Mouse (Mus musculus): ENCODE data around the gene Gm21425. TPM values are rescaled to one million over a fixed set of nuclear protein-coding genes. Genes with fewer than 3 reads are reported as not detected.
"Not testable (repeated sequence)": the region's sequence is repeated elsewhere in the genome, so short reads cannot be mapped to it uniquely, and the experiment has no call there.

Gene Gm21425
- not detected in 2 replicates for polyA plus RNA-seq (2012; rRNA removed)

DNA sequence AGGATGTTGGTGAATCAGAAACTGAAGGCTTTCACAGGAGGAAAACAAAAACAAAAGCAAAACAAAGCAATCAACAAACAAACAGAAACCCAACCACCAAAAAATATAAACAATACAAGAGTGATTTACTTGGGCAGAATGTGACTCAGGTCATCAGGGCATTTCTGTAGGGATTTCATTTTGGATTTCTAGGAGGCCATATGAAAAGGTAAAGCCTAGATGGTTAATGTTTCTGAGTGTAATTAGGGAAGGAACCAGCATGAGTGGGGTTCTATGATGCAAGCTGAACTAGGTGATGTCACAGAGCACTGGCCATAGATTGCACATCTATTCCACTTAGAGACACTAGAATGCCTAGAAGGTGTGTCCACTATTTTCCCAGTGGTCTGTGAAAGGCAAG lies at the start of gene Gm21425:
Gm21425 (plus strand) TSS at position 301 of the 400 bp plus-strand sequence.
- DNase-seq (ENCODE audit: low read depth) = not testable (repeated sequence)

DNA sequence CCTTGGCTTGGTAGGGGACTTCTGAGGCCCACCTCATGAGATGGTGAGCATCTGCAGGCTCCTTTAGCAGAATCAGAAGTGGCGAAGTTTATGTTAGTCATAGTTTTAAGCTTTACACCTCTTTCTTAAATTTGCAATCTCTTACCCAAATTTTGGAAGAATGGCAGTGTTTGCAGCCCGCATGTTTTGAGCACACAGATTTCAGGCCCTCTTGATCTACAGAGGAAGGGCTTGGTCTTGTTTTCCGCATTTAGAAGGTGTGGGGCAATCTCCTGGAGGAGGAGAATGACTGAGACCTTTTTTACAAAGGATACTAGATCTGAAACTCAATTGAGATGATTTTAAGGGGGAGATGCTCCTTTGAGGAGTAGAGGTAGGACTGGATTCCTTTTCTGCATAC lies 28.4 kb upstream of the Gm21425 start, which contains the start of gene Gm21891:
Gm21891 (minus strand) TSS at position 101 of the 400 bp plus-strand sequence.
- DNase-seq (ENCODE audit: low read depth) = not testable (repeated sequence)

Other genes with a start within 250 kb of the Gm21425 start
- gene Gm20807, start 119.1 kb upstream of the Gm21425 start, polyA plus RNA-seq (2012; rRNA removed) = not detected in 2 replicates
- gene Gm21891, start 28.5 kb upstream of the Gm21425 start, polyA plus RNA-seq (2012; rRNA removed) = not detected in 2 replicates
- not detected in 2 replicates for gene Gm21828, start 62.0 kb downstream of the Gm21425 start, polyA plus RNA-seq (2012; rRNA removed)
- not detected in 2 replicates for gene Gm21440, start 90.4 kb downstream of the Gm21425 start, polyA plus RNA-seq (2012; rRNA removed)
- gene Gm21454, start 90.5 kb downstream of the Gm21425 start, polyA plus RNA-seq (2012; rRNA removed) = not detected in 2 replicates
- not detected in 2 replicates for gene Gm21725, start 187.1 kb downstream of the Gm21425 start, polyA plus RNA-seq (2012; rRNA removed)